Comparison of ENCODE assay signal across 10 mouse cellular contexts in genomic region chr5:122547251-122547714, GRCm38 (mm10). TPM values are rescaled to one million over a fixed set of nuclear protein-coding genes. Genes with fewer than 3 reads are reported as not detected.
A peak's percentile ranks its signal among the peaks of the same experiment; 100 is the strongest.
DNase-seq lines count a peak whose midpoint lies in the region; ATAC-seq and TF ChIP-seq lines count a peak whose summit lies in the region.
"Had no signal": no experiment of that assay in that cellular context is flagged by ENCODE, and none has a peak within 500 bp of the region (broad histone marks: within the 10 kb centered on the region; RNA-seq: fewer than 3 reads in every experiment).

No protein-coding gene starts in this region.

- ATAC-seq in limb, embryonic 14.5 days (ENCODE audit: low FRiP score, low read depth), result no peak
- no peak for ATAC-seq in heart, embryonic 16.5 days (replicated peaks; ENCODE audit: extremely low read depth, insufficient read depth, low FRiP score)

- H3K4me2 ChIP-seq in limb, embryonic 14.5 days (replicated peaks; ENCODE audit: low read depth, low read length, severe bottlenecking), result no peak overlapping the region
- H3K4me2 ChIP-seq in heart, embryonic 16.5 days (ENCODE audit: low read depth, low read length), result no peak overlapping the region
- H3K4me2 ChIP-seq: embryonic facial prominence, embryonic 12.5 days; midbrain, embryonic 12.5 days had no signal

- no peaks in the 10 kb centered on the region for H3K4me1 ChIP-seq in limb, embryonic 14.5 days (ENCODE audit: control insufficient read depth, insufficient read depth, low read length)
- peaks cover 9% of the 10 kb centered on the region for H3K4me1 ChIP-seq in limb, embryonic 10.5 days
- H3K4me1 ChIP-seq in heart, embryonic 16.5 days (ENCODE audit: control insufficient read depth, insufficient read depth, low read length), result peaks cover 42% of the 10 kb centered on the region
- H3K4me1 ChIP-seq: midbrain, embryonic 12.5 days had no signal

- no peak overlapping the region for H3K27ac ChIP-seq in limb, embryonic 14.5 days (replicated peaks; ENCODE audit: low read depth, low read length)
- no peak overlapping the region for H3K27ac ChIP-seq in limb, embryonic 10.5 days
- H3K27ac ChIP-seq in heart, embryonic 16.5 days (ENCODE audit: low read length), result peak overlapping the region; percentile 58
- H3K27ac ChIP-seq: embryonic facial prominence, embryonic 12.5 days; midbrain, embryonic 12.5 days had no signal

- peak; percentile 39 for DNase-seq in limb, embryonic 14.5 days (ENCODE audit: low spot score)
- DNase-seq in limb, embryonic 10.5 days (ENCODE audit: low spot score), result no peak
- peak; percentile 92 for DNase-seq in NIH3T3 (ENCODE audit: low read depth)
- DNase-seq in cerebellum, adult 9-10 months, result peak; percentile 86
- DNase-seq in left cerebral cortex, postnatal 14 days (ENCODE audit: low spot score in 2 of 2), result peak; percentile 42 to 55
- peak; percentile 43 to 52 for DNase-seq in right cerebral cortex, postnatal 10 days (ENCODE audit: low spot score in 2 of 2)
- no peak for DNase-seq in B cell, adult 2 months

- intact Hi-C loops in left cerebral cortex, postnatal 14 days (cut with DNase I), result loop anchor here (5.0 kb wide), 1 partner anchor 45 kb away; the partner anchor contains the start of gene Atp2a2

- no peaks in the 10 kb centered on the region for H3K36me3 ChIP-seq in limb, embryonic 14.5 days (ENCODE audit: control insufficient read depth, insufficient read depth, low read length)
- H3K36me3 ChIP-seq in limb, embryonic 10.5 days, result peaks cover 13% of the 10 kb centered on the region
- H3K36me3 ChIP-seq in heart, embryonic 16.5 days (ENCODE audit: control insufficient read depth, insufficient read depth), result no peaks in the 10 kb centered on the region

- no peak overlapping the region for H3K9ac ChIP-seq in limb, embryonic 14.5 days (ENCODE audit: low read depth, low read length, severe bottlenecking)
- H3K9ac ChIP-seq in heart, embryonic 16.5 days (ENCODE audit: low read length), result peak overlapping the region; percentile 24; the same call in 1 of the 2 replicates
- H3K9ac ChIP-seq: embryonic facial prominence, embryonic 12.5 days; midbrain, embryonic 12.5 days had no signal

- 59% methylated on average over 7 of the region's 7 CpGs for WGBS in limb, embryonic 14.5 days
- WGBS in limb, embryonic 10.5 days, result 66% methylated on average over 7 of the region's 7 CpGs
- 33% methylated on average over 7 of the region's 7 CpGs for WGBS in heart, embryonic 16.5 days

- no peak for TF ChIP-seq POLR2A in limb, embryonic 14.5 days (IDR thresholded peaks at IDR 0.05; ENCODE audit: borderline replicate concordance, extremely low read depth, insufficient read depth, insufficient read length)

- H3K27me3 ChIP-seq in limb, embryonic 14.5 days (ENCODE audit: control insufficient read depth, insufficient read depth, low read length), result no peaks in the 10 kb centered on the region
- H3K27me3 ChIP-seq in limb, embryonic 10.5 days (ENCODE audit: low read depth, poor library complexity, severe bottlenecking), result no peaks in the 10 kb centered on the region
- no peaks in the 10 kb centered on the region for H3K27me3 ChIP-seq in heart, embryonic 16.5 days (ENCODE audit: control insufficient read depth, insufficient read depth, low read length)
- H3K27me3 ChIP-seq: embryonic facial prominence, embryonic 12.5 days; midbrain, embryonic 12.5 days had no signal

- H3K9me3 ChIP-seq in limb, embryonic 14.5 days (ENCODE audit: control insufficient read depth, low read length), result no peaks in the 10 kb centered on the region
- H3K9me3 ChIP-seq in limb, embryonic 10.5 days (replicated peaks), result no peaks in the 10 kb centered on the region
- no peaks in the 10 kb centered on the region for H3K9me3 ChIP-seq in heart, embryonic 16.5 days (replicated peaks; ENCODE audit: control insufficient read depth, low read length)
- H3K9me3 ChIP-seq: embryonic facial prominence, embryonic 12.5 days; midbrain, embryonic 12.5 days had no signal

- H3K4me3 ChIP-seq in limb, embryonic 14.5 days (replicated peaks; ENCODE audit: low read length), result no peak overlapping the region
- H3K4me3 ChIP-seq in limb, embryonic 10.5 days, result no peak overlapping the region
- no peak overlapping the region for H3K4me3 ChIP-seq in heart, embryonic 16.5 days (ENCODE audit: low read length)
- H3K4me3 ChIP-seq: embryonic facial prominence, embryonic 12.5 days; midbrain, embryonic 12.5 days had no signal

RNA-seq across cellular contexts. Expression of gene Atp2a2, which starts 45.3 kb away (rescaled TPM):
- polyA plus RNA-seq in limb, embryonic 14.5 days (2012; rRNA removed), result 96.7 and 99.0 TPM in 2 replicates
- polyA plus RNA-seq in limb, embryonic 14.5 days (2014; fragmentation: Nextera tagmentation; extraction: Ambion mirVana), result 36.5 and 39.7 TPM in 2 replicates
- 39.0 and 42.9 TPM in 2 replicates for polyA plus RNA-seq in limb, embryonic 10.5 days (2016; fragmentation: Nextera tagmentation; extraction: Ambion mirVana)
- 306 and 316 TPM in 2 replicates for polyA plus RNA-seq in heart, embryonic 16.5 days (2015; fragmentation: Nextera tagmentation; extraction: Ambion mirVana)
- 100 to 1,000 TPM; 737 to 785 TPM for total RNA-seq in left cerebral cortex, postnatal 14 days (2021)

Comparison
In these comparisons a context has a peak if more than half of its experiments do, and no peak if none do; other contexts are left out.
1. DNase-seq: peak in limb, embryonic 14.5 days (single experiment), NIH3T3 (single experiment), cerebellum, adult 9-10 months (single experiment), left cerebral cortex, postnatal 14 days (2 of 2) and right cerebral cortex, postnatal 10 days (2 of 2); none in limb, embryonic 10.5 days (single experiment) and B cell, adult 2 months (0 of 2).